Mouse (Mus musculus): Measurements from ENCODE around the gene Shox2. TPM values are rescaled to one million over a fixed set of nuclear protein-coding genes. Genes with fewer than 3 reads are reported as not detected.

Gene Shox2
- total and polyA plus RNA-seq, 3 experiments, result 2.7 to 4.2 (median 3.6) TPM

DNA sequence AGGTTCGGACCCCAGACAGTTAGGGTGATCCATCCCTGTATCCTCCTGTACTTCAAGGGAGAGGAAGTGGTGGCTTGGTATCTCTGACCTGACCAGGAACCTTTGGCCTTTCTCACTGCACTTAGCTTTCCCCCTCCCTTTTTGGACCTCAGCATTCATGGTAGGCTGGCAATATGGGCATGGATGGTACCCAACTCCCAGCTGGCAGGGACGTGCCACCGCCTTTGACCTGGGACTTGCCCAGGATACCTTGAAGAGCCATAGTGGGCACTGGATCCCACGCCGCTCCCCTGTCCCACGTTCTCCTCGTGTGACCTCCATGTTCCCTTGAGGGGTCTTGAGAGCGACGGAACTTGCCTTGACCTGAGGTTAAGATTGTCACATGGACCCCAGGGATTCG, 11.3 kb downstream of the Shox2 start:
- Histone ChIP-seq H3K27me3 (ENCODE audit: insufficient read depth, low read length) (peaks cover 24% of the 10 kb centered on the region), H3K4me3 (ENCODE audit: low read depth, low read length) (no peak overlapping the region), H3K9me3 (replicated peaks) (peaks cover 5% of the 10 kb centered on the region), H3K4me1 (ENCODE audit: insufficient read depth, low read depth, low read length) (no peaks in the 10 kb centered on the region), H3K36me3 (replicated peaks) (no peaks in the 10 kb centered on the region)
- no peak for ATAC-seq (ENCODE audit: extremely low read depth, insufficient number of reproducible peaks, low FRiP score, poor library complexity, severe bottlenecking)
- no peak for DNase-seq (ENCODE audit: low spot score)
- no peak for TF ChIP-seq CTCF (IDR thresholded peaks at IDR 0.05; ENCODE audit: low read depth, low read length)
- no peak for TF ChIP-seq TAL1 (conservative IDR thresholded peaks at IDR 0.05; ENCODE audit: low read depth, low read length)
- no peak for TF ChIP-seq GATA1 (IDR thresholded peaks at IDR 0.05; ENCODE audit: borderline replicate concordance, low read length)
- no peak for TF ChIP-seq GATA2 (IDR thresholded peaks at IDR 0.05; ENCODE audit: borderline replicate concordance, low read depth, low read length)
- TF ChIP-seq POLR2AphosphoS5 (IDR thresholded peaks at IDR 0.05; ENCODE audit: insufficient replicate concordance, low read depth, low read length), result no peak

- TF ChIP-seq POLR2AphosphoS5 (IDR thresholded peaks at IDR 0.05; ENCODE audit: insufficient replicate concordance, low read depth, low read length) (no peak), CTCF (IDR thresholded peaks at IDR 0.05; ENCODE audit: low read depth, low read length) (no peak), TAL1 (conservative IDR thresholded peaks at IDR 0.05; ENCODE audit: low read depth, low read length) (no peak), GATA2 (IDR thresholded peaks at IDR 0.05; ENCODE audit: borderline replicate concordance, low read depth, low read length) (no peak), GATA1 (IDR thresholded peaks at IDR 0.05; ENCODE audit: borderline replicate concordance, low read length) (no peak)
- H3K4me1 ChIP-seq (ENCODE audit: insufficient read depth, low read depth, low read length), result no peaks in the 10 kb centered on the region; the same call in 1 of the 2 replicates
- H3K27me3 ChIP-seq (ENCODE audit: insufficient read depth, low read length), result peaks cover 19% of the 10 kb centered on the region
- no peak overlapping the region for H3K4me3 ChIP-seq (ENCODE audit: low read depth, low read length)
- H3K9me3 ChIP-seq (replicated peaks), result no peaks in the 10 kb centered on the region
- ATAC-seq (ENCODE audit: extremely low read depth, insufficient number of reproducible peaks, low FRiP score, poor library complexity, severe bottlenecking), result no peak
- no peaks in the 10 kb centered on the region for H3K36me3 ChIP-seq (replicated peaks)
- no peak for DNase-seq (ENCODE audit: low spot score)
Measured at GRCm38 (mm10) chr3:66967508-66967907, 14.1 kb downstream of the Shox2 start.

DNA sequence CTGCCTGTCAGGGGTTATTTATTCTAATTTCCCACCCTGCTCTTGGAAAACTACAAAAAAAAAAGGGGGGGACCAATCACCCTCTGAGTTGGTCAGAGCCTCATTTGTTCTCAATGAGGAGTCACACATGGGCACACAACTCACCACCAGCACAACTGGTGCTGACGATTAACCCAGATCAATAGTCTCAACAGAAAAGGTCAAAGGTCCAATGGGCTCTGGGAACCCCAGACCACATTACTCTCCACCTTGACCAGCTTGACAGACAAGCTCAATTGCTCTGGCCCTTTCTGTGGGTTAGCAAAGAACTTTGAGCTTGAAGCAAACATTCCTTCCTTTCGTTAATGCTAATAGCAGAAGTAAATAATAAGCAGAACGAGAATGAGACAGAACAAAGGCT, 16.7 kb downstream of the Shox2 start:
- H3K4me1 ChIP-seq (ENCODE audit: insufficient read depth, low read depth, low read length), result no peaks in the 10 kb centered on the region; the same call in 1 of the 2 replicates
- no peaks in the 10 kb centered on the region for H3K36me3 ChIP-seq (replicated peaks)
- H3K27me3 ChIP-seq (ENCODE audit: insufficient read depth, low read length), result peaks cover 14% of the 10 kb centered on the region
- no peak overlapping the region for H3K4me3 ChIP-seq (ENCODE audit: low read depth, low read length)
- H3K9me3 ChIP-seq (replicated peaks), result no peaks in the 10 kb centered on the region
- no peak for DNase-seq (ENCODE audit: low spot score)
- no peak for ATAC-seq (ENCODE audit: extremely low read depth, insufficient number of reproducible peaks, low FRiP score, poor library complexity, severe bottlenecking)
- TF ChIP-seq POLR2AphosphoS5 (IDR thresholded peaks at IDR 0.05; ENCODE audit: insufficient replicate concordance, low read depth, low read length), result no peak
- no peak for TF ChIP-seq TAL1 (conservative IDR thresholded peaks at IDR 0.05; ENCODE audit: low read depth, low read length)
- TF ChIP-seq CTCF (IDR thresholded peaks at IDR 0.05; ENCODE audit: low read depth, low read length), result no peak
- no peak for TF ChIP-seq GATA1 (IDR thresholded peaks at IDR 0.05; ENCODE audit: borderline replicate concordance, low read length)
- no peak for TF ChIP-seq GATA2 (IDR thresholded peaks at IDR 0.05; ENCODE audit: borderline replicate concordance, low read depth, low read length)

GRCm38 (mm10) chr3:66959972-66960371, 21.6 kb downstream of the Shox2 start:
- peaks cover 17% of the 10 kb centered on the region for H3K27me3 ChIP-seq (ENCODE audit: insufficient read depth, low read length)
- no peaks in the 10 kb centered on the region; the same call in 1 of the 2 replicates for H3K4me1 ChIP-seq (ENCODE audit: insufficient read depth, low read depth, low read length)
- H3K4me3 ChIP-seq (ENCODE audit: low read depth, low read length), result no peak overlapping the region
- H3K36me3 ChIP-seq (replicated peaks), result no peaks in the 10 kb centered on the region
- ATAC-seq (ENCODE audit: extremely low read depth, insufficient number of reproducible peaks, low FRiP score, poor library complexity, severe bottlenecking) (no peak), DNase-seq (ENCODE audit: low spot score) (no peak)
- no peaks in the 10 kb centered on the region for H3K9me3 ChIP-seq (replicated peaks)
- no peak for TF ChIP-seq GATA2 (IDR thresholded peaks at IDR 0.05; ENCODE audit: borderline replicate concordance, low read depth, low read length)
- TF ChIP-seq TAL1 (conservative IDR thresholded peaks at IDR 0.05; ENCODE audit: low read depth, low read length), result no peak
- TF ChIP-seq POLR2AphosphoS5 (IDR thresholded peaks at IDR 0.05; ENCODE audit: insufficient replicate concordance, low read depth, low read length), result no peak
- no peak for TF ChIP-seq GATA1 (IDR thresholded peaks at IDR 0.05; ENCODE audit: borderline replicate concordance, low read length)
- no peak for TF ChIP-seq CTCF (IDR thresholded peaks at IDR 0.05; ENCODE audit: low read depth, low read length)

DNA sequence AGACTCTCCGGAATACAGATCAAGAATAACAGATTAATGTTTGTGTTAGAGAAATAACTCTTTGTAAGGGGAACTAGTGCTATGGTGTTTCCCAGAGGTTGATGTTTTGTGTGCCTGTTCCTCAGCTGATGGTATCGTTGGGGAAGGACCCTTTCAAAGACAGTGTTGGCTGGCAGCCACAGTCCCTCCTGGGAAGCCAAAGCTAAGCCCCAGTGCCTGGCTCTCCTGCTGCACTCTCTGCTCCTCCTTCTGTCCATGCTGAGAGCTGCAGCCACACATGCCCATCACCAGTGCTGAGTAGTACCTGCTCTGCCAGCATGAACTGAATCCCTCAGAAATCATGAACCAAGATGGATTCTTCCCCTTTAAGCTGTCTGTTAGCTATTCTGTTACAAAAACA, 26.4 kb downstream of the Shox2 start:
- Histone ChIP-seq H3K4me1 (ENCODE audit: insufficient read depth, low read depth, low read length) (no peaks in the 10 kb centered on the region), H3K27me3 (ENCODE audit: insufficient read depth, low read length) (peaks cover 11% of the 10 kb centered on the region), H3K4me3 (ENCODE audit: low read depth, low read length) (no peak overlapping the region), H3K9me3 (replicated peaks) (no peaks in the 10 kb centered on the region), H3K36me3 (replicated peaks) (no peaks in the 10 kb centered on the region)
- ATAC-seq (ENCODE audit: extremely low read depth, insufficient number of reproducible peaks, low FRiP score, poor library complexity, severe bottlenecking) (no peak), DNase-seq (ENCODE audit: low spot score) (no peak)
- TF ChIP-seq TAL1 (conservative IDR thresholded peaks at IDR 0.05; ENCODE audit: low read depth, low read length), result no peak

DNA sequence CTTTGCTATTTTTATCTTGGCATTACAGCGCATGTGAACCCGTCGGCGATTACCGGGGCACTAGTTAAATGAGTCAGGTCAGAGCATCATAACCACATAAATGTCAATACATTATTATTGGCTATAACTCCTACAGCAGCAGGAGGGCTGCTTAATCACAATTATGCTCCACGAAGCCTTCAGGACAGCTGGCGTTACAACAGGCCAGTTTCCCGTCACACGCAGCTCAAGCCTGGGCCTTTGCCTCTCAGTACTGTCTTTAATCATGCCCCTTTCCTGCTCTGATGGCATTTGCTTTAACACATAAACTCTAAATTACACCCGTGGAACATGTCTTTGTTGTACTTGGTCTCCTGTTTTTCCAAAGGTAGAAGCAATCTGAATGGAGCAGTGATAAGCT, 41.9 kb downstream of the Shox2 start:
- H3K36me3 ChIP-seq (replicated peaks), result no peaks in the 10 kb centered on the region
- TF ChIP-seq GATA1 (IDR thresholded peaks at IDR 0.05; ENCODE audit: borderline replicate concordance, low read length) (no peak), GATA2 (IDR thresholded peaks at IDR 0.05; ENCODE audit: borderline replicate concordance, low read depth, low read length) (no peak), CTCF (IDR thresholded peaks at IDR 0.05; ENCODE audit: low read depth, low read length) (no peak), TAL1 (conservative IDR thresholded peaks at IDR 0.05; ENCODE audit: low read depth, low read length) (no peak), POLR2AphosphoS5 (IDR thresholded peaks at IDR 0.05; ENCODE audit: insufficient replicate concordance, low read depth, low read length) (no peak)
- no peaks in the 10 kb centered on the region for H3K4me1 ChIP-seq (ENCODE audit: insufficient read depth, low read depth, low read length)
- no peak overlapping the region for H3K4me3 ChIP-seq (ENCODE audit: low read depth, low read length)
- H3K9me3 ChIP-seq (replicated peaks), result no peaks in the 10 kb centered on the region
- H3K27me3 ChIP-seq (ENCODE audit: insufficient read depth, low read length), result no peaks in the 10 kb centered on the region
- ATAC-seq (ENCODE audit: extremely low read depth, insufficient number of reproducible peaks, low FRiP score, poor library complexity, severe bottlenecking), result no peak
- DNase-seq (ENCODE audit: low spot score), result no peak

- no peaks in the 10 kb centered on the region for H3K27me3 ChIP-seq (ENCODE audit: insufficient read depth, low read length)
- H3K4me3 ChIP-seq (ENCODE audit: low read depth, low read length), result no peak overlapping the region
- 0 out of 2 replicates have a peak, but pooled peaks cover 2% of the 10 kb centered on the region for H3K9me3 ChIP-seq (replicated peaks)
- DNase-seq (ENCODE audit: low spot score), result no peak
- no peaks in the 10 kb centered on the region for H3K4me1 ChIP-seq (ENCODE audit: insufficient read depth, low read depth, low read length)
- TF ChIP-seq TAL1 (conservative IDR thresholded peaks at IDR 0.05; ENCODE audit: low read depth, low read length) (no peak), POLR2AphosphoS5 (IDR thresholded peaks at IDR 0.05; ENCODE audit: insufficient replicate concordance, low read depth, low read length) (no peak), GATA2 (IDR thresholded peaks at IDR 0.05; ENCODE audit: borderline replicate concordance, low read depth, low read length) (no peak), GATA1 (IDR thresholded peaks at IDR 0.05; ENCODE audit: borderline replicate concordance, low read length) (no peak), CTCF (IDR thresholded peaks at IDR 0.05; ENCODE audit: low read depth, low read length) (no peak)
- ATAC-seq (ENCODE audit: extremely low read depth, insufficient number of reproducible peaks, low FRiP score, poor library complexity, severe bottlenecking), result no peak
- no peaks in the 10 kb centered on the region for H3K36me3 ChIP-seq (replicated peaks)
Measured at GRCm38 (mm10) chr3:66922436-66922835, 59.1 kb downstream of the Shox2 start.
